Mouse (Mus musculus) kidney, adult 8-10 months (tissue): ENCODE results near the gene Mrpl36.

ENCODE experiments used
- DNase-seq, 2 experiments: peaks; one replicate each; pipeline ENCODE4 v3.0.0; 2022

Mrpl36 gene

GRCm38 (mm10) chr13:73347171-73347570 is 18.9 kb downstream of the Mrpl36 start:
- no peak for DNase-seq

GRCm38 (mm10) chr13:73347922-73348650 is 19.8 kb downstream of the Mrpl36 start:
- DNase-seq, result no peak

DNA sequence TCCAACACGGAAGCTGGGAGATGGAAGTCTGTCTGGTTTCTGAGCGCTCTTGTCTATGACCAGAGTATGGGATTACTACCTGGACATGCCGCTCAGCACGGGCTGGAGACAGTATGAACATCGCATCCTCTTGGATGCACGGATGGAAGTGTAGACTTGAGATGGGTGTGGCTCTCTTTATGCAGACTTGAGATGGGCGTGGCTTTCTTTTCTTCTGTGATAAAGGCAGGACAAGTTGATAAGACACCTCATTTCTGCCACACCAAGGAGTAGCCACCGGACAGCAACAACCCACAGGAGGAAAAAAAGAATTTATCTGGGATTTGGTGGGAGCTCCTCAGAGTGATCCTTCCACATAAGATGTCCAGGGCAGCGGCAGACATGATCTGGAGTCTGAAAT is 22.4 kb downstream of the Mrpl36 start:
- DNase-seq, result no peak

DNA sequence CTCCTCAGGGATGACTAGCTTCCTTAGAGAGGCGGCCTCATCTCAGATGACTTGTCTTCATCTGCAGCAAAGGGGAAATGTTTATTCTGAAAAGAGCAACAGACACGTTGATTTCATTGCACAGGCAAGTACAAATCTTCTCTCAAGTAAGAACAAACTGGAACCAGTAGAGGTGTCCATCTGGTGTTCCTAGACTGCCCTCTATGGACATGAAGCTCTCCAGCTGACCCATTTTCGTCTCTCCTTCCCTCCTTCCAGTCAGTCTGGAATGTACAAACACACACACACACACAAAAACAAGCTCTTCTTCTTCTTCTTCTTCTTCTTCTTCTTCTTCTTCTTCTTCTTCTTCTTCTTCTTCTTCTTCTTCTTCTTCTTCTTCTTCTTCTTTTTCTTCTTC is 23.6 kb downstream of the Mrpl36 start:
- DNase-seq, result no peak

- no peak for DNase-seq
Observed at GRCm38 (mm10) chr13:73352491-73352890, 24.2 kb downstream of the Mrpl36 start.

- no peak for DNase-seq
Observed at GRCm38 (mm10) chr13:73357106-73357505, 28.8 kb downstream of the Mrpl36 start.

- no peak for DNase-seq
Observed at GRCm38 (mm10) chr13:73373367-73373766, 45.1 kb downstream of the Mrpl36 start.

GRCm38 (mm10) chr13:73374612-73375011 is 46.3 kb downstream of the Mrpl36 start:
- no peak for DNase-seq

GRCm38 (mm10) chr13:73377637-73378036 is 49.3 kb downstream of the Mrpl36 start:
- no peak for DNase-seq
